In the genomic region with DNA sequence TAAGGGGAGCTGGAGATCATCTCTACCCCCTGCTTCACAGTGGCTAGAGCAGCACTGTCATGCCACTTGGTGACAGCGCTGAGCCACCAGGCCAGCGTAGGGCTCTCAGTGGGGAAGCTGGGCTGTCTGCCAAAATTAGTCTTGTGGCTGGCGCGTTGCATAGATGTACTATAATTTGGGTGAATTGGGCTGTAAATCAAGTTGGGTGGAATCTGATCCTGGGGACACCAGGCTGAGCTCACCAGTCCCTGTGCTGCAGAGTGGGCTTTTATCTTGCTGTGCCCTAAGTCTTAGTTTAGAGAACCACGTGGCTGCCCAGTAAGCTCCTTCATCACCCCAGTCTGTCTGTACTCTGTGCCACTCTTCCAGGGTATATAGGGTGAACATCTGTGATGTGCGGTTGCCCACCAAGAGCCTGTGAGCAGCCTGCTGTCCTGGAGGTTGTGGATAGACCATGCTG, we compare ENCODE assay signal across 8 mouse cellular contexts. TPM values are rescaled to one million over a fixed set of nuclear protein-coding genes. Genes with fewer than 3 reads are reported as not detected.
A peak's percentile ranks its signal among the peaks of the same experiment; 100 is the strongest.
DNase-seq lines count a peak whose midpoint lies in the region; ATAC-seq lines count a peak whose summit lies in the region.

No protein-coding gene starts in this region.

- peaks cover 99% of the 10 kb centered on the region for H3K36me3 ChIP-seq in kidney, embryonic 15.5 days
- peaks cover 37% of the 10 kb centered on the region for H3K36me3 ChIP-seq in lung, embryonic 16.5 days (ENCODE audit: control insufficient read depth, insufficient read depth, low read length)
- peaks cover 57% of the 10 kb centered on the region for H3K36me3 ChIP-seq in stomach, embryonic 15.5 days

- no peaks in the 10 kb centered on the region for H3K9me3 ChIP-seq in kidney, embryonic 15.5 days (replicated peaks)
- H3K9me3 ChIP-seq in lung, embryonic 16.5 days (ENCODE audit: control insufficient read depth, low read length) = no peaks in the 10 kb centered on the region
- no peaks in the 10 kb centered on the region for H3K9me3 ChIP-seq in stomach, embryonic 15.5 days

- peak; percentile 35 for DNase-seq in kidney, adult 11 months
- DNase-seq in cerebellum, adult 8-10 months = peak; percentile 84
- peak; percentile 57 for DNase-seq in heart, adult 8-10 months (ENCODE audit: low spot score)
- peak; percentile 70 for DNase-seq in kidney, postnatal 10 days
- no peak for DNase-seq in thymus, postnatal 25 days

- H3K9ac ChIP-seq in kidney, embryonic 15.5 days = no peak overlapping the region
- H3K9ac ChIP-seq in lung, embryonic 16.5 days (ENCODE audit: low read length) = no peak overlapping the region
- no peak overlapping the region for H3K9ac ChIP-seq in stomach, embryonic 15.5 days

- H3K4me2 ChIP-seq in kidney, embryonic 15.5 days = no peak overlapping the region
- no peak overlapping the region for H3K4me2 ChIP-seq in lung, embryonic 16.5 days (ENCODE audit: low read depth, low read length)
- no peak overlapping the region for H3K4me2 ChIP-seq in stomach, embryonic 15.5 days

- no peak for ATAC-seq in kidney, embryonic 15.5 days (replicated peaks; ENCODE audit: low FRiP score)
- peak; percentile 81 for ATAC-seq in lung, embryonic 16.5 days (ENCODE audit: low read depth)
- ATAC-seq in stomach, embryonic 15.5 days (ENCODE audit: insufficient read depth, low FRiP score, low read depth) = no peak

- no peak overlapping the region for H3K4me3 ChIP-seq in kidney, embryonic 15.5 days (replicated peaks)
- no peak overlapping the region for H3K4me3 ChIP-seq in lung, embryonic 16.5 days (ENCODE audit: low read length)
- H3K4me3 ChIP-seq in stomach, embryonic 15.5 days (replicated peaks) = no peak overlapping the region

- H3K27me3 ChIP-seq in kidney, embryonic 15.5 days = no peaks in the 10 kb centered on the region
- no peaks in the 10 kb centered on the region for H3K27me3 ChIP-seq in lung, embryonic 16.5 days (ENCODE audit: control insufficient read depth, insufficient read depth, low read depth, low read length)
- H3K27me3 ChIP-seq in stomach, embryonic 15.5 days (replicated peaks) = no peaks in the 10 kb centered on the region

- WGBS in kidney, embryonic 15.5 days = 46% methylated on average over 6 of the region's 6 CpGs
- WGBS in lung, embryonic 16.5 days = 46% methylated on average over 6 of the region's 6 CpGs
- WGBS in stomach, embryonic 15.5 days = 62% methylated on average over 6 of the region's 6 CpGs

- no peak overlapping the region for H3K27ac ChIP-seq in kidney, embryonic 15.5 days
- H3K27ac ChIP-seq in lung, embryonic 16.5 days (ENCODE audit: low read length) = no peak overlapping the region
- H3K27ac ChIP-seq in stomach, embryonic 15.5 days = peak overlapping the region; percentile 33; the same call in 1 of the 2 replicates

- peaks cover 18% of the 10 kb centered on the region for H3K4me1 ChIP-seq in kidney, embryonic 15.5 days
- H3K4me1 ChIP-seq in lung, embryonic 16.5 days (replicated peaks; ENCODE audit: control insufficient read depth, insufficient read depth, low read length) = peaks cover 10% of the 10 kb centered on the region; the same call in 1 of the 2 replicates
- H3K4me1 ChIP-seq in stomach, embryonic 15.5 days = peaks cover 6% of the 10 kb centered on the region

RNA-seq across cellular contexts. Expression of gene Ranbp3, which starts 20.8 kb away (rescaled TPM):
- 87.9 and 99.2 TPM in 2 replicates for polyA plus RNA-seq in kidney, embryonic 15.5 days (2015; fragmentation: Nextera tagmentation; extraction: Ambion mirVana)
- total RNA-seq in heart, adult 8-10 months (2022) = 10 to 100 TPM; 33.8 to 39.3 (median 37.5) TPM
- 80.2 and 92.8 TPM in 2 replicates for polyA plus RNA-seq in lung, embryonic 16.5 days (2015; fragmentation: Nextera tagmentation; extraction: Ambion mirVana)
- 75.9 and 81.6 TPM in 2 replicates for polyA plus RNA-seq in stomach, embryonic 15.5 days (2015; fragmentation: Nextera tagmentation; extraction: Ambion mirVana)

RNA-seq across cellular contexts. Expression of gene Ndufa11, which starts 23.7 kb away (rescaled TPM):
- 470 and 471 TPM in 2 replicates for polyA plus RNA-seq in kidney, embryonic 15.5 days (2015; fragmentation: Nextera tagmentation; extraction: Ambion mirVana)
- 100 to 1,000 TPM; 804 to 980 (median 857) TPM for total RNA-seq in heart, adult 8-10 months (2022)
- polyA plus RNA-seq in lung, embryonic 16.5 days (2015; fragmentation: Nextera tagmentation; extraction: Ambion mirVana) = 424 and 435 TPM in 2 replicates
- 437 and 463 TPM in 2 replicates for polyA plus RNA-seq in stomach, embryonic 15.5 days (2015; fragmentation: Nextera tagmentation; extraction: Ambion mirVana)

RNA-seq across cellular contexts. Expression of gene Vmac, which starts 23.9 kb away (rescaled TPM):
- polyA plus RNA-seq in kidney, embryonic 15.5 days (2015; fragmentation: Nextera tagmentation; extraction: Ambion mirVana) = 15.6 and 19.5 TPM in 2 replicates
- total RNA-seq in heart, adult 8-10 months (2022) = 1 to 10 TPM; 3.2 to 7.1 (median 6.0) TPM
- 15.4 and 18.2 TPM in 2 replicates for polyA plus RNA-seq in lung, embryonic 16.5 days (2015; fragmentation: Nextera tagmentation; extraction: Ambion mirVana)
- 16.9 and 21.5 TPM in 2 replicates for polyA plus RNA-seq in stomach, embryonic 15.5 days (2015; fragmentation: Nextera tagmentation; extraction: Ambion mirVana)
